Mouse (Mus musculus) lung, postnatal 10 days (tissue): ENCODE results near the gene Snrnp35.
A peak's percentile ranks its signal among the peaks of the same experiment; 100 is the strongest.

ENCODE experiments used
- DNase-seq: peaks from one replicate; pipeline ENCODE4 v3.0.0; 2021

Gene Snrnp35

DNA sequence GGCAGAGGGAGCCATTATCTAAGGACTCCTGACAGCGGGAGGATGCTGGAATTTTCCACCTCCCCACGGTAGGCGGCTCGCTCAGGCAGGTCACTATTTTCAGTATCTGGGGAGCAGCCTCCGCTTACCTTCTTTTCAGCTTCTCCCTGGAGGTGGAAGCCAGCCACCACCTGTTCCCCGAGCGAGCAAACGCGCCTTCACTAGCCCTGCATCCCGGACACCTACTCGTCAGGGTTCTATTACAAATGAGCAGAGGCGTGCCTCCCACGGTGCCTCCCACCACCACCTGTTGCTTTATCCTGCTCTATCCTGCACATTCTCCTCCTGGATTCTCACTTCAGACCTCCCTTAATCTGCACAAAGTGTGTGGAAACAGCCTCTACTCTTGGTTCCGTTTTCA, 20.8 kb downstream of the Snrnp35 start:
- no peak for DNase-seq

DNA sequence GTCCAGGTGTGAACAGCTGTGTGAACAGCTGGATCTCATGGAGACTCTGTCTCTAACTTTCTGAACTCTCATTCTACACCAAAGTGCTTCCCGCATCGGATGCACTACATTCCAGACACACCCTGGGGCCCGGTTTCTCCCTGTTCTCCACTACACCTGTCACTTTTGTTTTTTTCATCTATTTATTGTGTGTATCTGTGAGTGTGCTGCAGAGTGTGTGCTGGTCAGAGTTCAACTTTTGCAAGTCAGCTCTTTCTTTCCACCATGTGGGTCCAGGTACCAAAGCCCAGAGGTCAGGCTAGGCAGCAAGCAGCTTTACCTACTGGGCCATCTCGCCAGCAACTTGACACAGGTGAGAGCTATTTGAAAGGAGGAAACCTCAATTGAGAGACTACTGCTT, 22.3 kb downstream of the Snrnp35 start:
- no peak for DNase-seq

DNA sequence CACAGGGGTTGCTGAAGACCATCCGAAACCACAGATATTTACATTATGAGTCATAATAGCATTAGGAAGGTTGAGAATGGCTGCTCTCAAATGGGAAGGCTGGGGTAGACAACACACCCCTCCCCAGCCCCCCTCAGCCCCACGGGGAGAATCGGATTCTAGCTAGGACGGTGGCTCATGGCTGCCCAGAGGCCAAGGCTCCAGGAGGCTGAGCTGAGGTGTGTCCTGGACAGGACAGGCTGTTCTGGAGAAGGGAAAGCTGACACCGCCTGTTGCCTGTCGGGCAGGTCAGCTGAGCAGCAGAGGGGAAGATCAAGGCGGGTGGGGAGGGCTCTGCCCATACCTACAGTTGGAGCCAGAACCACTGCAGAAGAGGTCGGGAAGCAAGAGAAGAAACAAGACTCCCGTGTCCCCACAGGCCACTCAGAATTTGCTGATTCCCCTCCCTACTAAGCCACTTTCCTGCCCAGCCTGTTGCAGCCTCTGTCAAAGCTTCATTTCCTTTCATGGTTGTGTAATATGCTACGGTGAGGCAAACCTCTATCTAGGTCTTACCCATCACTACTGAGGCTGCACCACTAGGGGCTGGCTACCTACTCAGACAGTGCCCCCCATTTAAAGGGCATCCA, 23.9 kb downstream of the Snrnp35 start:
- DNase-seq, result no peak

DNA sequence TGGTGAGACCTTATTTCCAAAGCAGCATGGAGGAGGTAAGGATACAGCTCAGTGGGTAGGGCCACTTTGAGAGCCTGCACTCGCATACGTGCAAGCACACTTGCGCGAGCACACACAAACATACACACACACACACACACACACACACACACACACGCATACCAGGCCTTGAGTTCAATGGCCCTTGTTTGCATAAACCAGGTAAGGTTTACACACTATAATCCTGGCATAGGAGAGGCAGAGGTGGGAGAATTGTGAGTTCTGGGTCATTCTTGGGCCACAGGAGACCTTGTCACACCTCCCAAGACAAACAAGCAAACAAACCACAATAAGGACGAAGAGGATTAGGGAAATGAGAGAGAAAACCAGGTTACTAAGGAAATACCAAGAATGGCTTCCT, 26.3 kb downstream of the Snrnp35 start:
- no peak for DNase-seq

DNA sequence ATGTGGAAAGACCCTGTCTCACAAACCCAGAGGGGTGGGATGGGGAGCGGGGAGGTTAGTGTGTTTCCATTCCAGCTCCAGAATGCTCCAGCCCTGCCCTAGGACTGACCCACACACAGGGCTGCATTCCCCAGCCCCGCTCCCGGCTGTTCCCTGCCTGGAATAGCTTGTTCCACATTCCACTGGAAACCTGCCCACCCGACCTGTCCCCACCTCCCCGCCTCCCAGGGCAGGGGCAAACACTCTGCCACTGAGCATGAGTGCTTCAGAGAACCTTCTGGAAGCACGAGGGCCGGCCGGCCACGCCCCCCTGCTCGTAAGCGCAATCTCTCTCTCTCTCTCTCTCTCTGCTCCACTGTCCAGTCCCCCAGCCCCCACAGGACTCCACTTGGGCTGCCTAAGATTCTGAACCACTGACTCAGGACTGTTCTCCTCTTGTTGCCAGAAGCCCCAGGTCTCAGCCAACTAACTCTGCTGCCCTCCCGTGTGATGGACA, 26.9 kb downstream of the Snrnp35 start:
- DNase-seq, result peak; percentile 89

DNA sequence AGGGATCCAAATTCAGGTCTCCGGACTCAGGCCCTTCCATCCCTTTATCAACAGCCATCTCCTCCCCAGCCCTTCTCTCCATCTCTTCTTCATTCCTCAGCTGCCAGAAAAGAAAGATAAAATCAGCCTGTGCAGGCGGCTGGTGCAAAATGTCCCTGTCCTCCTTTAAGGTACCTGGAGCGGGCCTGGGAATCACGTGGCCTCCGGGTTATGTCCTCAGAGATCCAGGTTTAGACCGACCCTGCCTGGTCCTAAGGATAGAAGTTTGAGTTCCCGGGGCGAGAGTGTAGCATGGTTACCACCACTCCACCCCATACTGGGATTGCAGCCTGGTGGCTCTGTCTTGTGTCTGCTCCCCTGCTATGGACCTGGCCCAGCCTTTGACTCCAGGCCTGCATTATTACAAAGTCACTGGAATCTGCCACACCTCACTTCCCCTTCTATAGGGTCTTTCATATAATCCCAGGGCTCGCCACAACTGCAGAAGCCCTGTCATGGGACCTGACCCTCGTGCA, 27.7 kb downstream of the Snrnp35 start:
- DNase-seq, result no peak

DNA sequence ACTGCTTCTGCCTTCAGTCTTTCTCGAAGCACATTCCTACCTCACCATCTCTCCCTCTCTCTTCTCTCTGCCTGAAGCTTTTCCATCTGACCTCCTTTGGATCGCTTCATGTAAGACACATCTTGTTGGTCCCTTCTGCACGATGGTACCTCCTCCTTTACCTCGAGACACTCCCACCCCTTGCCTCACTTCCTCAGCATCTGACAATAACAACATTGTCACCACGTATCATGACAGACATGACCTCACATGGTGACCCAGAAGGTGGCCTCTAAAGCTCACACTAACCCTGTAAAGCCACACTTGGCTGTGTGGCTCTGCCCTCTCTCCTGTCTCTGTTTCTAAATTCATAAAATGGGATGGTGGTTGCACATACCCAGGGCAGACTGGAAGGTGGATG, 32.9 kb downstream of the Snrnp35 start:
- no peak for DNase-seq

DNA sequence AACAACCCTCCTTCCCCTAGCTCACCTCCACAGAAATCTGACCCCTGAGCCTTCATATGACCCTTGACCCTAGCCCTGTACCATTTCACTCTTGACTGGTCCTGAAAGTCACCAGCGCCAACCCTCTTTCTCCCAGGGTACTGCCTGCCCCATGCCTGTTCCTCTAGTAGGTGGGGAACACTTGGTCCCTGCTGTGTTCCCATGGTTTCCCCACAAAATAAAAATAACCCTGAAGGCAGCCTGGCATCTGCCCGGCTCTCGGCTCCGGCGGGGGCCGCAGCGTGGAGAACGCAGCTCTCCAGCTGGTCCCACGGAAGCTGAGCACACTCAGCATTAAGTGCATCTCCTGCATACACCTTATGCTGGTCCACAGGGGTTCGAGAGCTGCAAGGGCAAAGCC, 35.7 kb downstream of the Snrnp35 start:
- DNase-seq, result no peak

DNA sequence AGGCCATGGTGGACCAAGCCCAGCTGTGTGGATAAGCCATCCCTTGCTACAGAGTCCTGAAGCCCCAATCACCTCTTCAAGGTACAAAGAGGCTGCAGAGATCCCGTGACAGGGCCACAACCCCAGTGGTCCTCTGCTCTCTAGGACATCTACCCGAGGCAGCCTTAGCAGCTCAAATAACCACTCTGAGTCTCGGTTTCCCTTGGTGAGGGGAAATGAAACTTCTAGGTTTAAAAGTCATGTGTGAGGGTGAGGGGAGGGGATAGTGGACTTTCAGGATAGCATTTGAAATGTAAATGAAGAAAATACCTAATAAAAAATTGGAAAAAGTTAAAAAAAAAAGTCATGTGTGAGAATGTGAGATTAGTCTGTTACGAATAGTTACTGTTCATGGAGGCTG, 38.7 kb downstream of the Snrnp35 start:
- no peak for DNase-seq

DNA sequence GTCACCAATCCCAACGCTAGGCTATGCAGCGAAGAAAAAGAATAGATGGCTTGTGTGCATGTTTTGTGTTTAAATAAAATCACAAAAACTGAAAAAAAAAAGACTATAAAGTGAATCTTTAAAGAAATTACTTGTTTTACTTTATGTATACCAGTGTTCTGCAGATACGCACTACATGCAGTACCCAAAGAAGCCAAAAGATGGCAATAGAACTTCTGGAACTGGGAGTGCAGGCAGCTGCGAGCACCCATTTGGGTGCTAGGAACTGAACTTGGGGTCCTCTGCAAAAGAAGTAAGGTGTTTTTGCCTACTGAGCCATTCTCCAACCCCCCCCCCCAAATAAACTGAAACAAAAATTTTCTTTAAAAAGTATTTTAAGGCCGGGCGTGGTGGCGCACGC, 40.1 kb downstream of the Snrnp35 start:
- no peak for DNase-seq

DNA sequence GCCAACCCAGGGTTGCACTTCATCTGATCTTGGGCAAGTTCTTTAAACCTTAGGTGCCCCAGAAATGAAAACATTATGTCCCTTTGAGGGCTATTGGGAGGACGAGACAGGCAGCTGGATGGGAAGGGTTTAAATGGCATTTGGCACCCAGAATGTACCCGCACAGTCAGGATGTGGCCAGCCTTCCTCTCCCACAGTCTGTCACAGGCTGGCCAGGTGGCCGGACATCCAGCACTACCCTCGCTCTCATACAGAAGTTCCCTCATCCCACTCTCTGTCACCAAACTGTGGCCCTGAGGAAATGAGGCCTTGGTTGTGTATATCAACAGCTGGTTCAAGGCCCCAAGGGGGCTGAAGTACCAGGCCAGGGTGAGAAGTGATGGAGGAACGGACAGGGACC, 42.0 kb downstream of the Snrnp35 start:
- no peak for DNase-seq

DNA sequence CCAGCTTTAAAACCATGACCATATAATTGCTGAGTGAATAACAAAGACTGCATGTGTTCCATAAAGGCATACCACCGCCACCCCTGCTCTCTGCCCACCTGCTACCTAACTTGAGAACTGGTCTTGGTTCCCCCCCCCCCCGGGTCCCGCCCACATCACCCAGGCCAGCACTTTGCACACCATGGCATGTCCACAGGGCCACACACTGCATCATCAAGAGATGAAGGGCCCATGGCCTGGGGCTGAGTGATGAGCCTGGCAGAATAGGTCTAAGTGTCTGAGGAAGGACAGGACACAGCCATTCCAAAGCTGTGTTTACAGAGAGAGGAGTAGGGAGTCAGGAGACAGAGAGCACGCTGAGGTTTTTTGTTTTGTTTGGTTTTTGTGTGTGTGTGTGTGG, 45.4 kb downstream of the Snrnp35 start:
- no peak for DNase-seq

DNA sequence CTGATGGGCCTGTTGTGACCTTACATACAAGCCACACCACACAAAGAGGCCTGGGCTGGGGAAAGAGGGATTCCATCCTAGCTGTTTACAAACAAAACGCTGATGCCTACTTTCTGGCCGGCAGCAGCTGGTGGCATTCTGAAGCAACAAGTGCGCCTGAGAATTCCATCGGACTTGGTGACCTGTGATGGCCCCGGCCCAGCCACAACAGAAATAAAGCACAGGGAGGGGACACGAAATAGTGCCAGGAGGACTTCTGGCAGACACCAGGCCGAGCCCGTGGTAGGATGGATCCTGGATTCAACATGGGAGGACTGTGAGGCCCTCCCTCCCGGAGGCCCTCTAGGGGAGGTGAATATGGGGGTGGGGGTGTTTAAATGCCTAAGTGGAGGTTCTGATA, 45.9 kb downstream of the Snrnp35 start:
- peak; percentile 65 for DNase-seq

DNA sequence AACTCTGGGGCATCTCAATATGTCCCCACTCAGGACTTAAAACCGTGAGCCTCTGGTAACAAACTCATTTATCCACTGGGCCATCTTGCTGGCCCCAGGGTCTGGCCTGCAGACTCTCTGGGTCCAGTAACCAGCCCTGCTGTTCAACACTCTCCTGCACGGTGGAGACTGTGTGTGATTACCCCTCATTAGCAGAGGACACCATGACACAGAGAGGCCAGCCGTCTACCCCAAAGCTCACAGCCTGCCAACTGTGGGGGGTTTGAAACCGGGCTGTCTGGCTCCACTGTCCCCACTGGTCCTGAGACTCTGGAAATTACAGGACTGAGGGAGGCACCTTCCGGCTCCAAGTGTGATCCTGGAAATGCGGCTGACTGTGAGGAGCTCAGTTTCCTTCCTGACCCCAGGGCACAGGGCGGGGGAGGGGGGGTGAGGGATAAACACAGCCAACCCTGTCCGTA, 46.3 kb downstream of the Snrnp35 start:
- DNase-seq, result peak; percentile 64

DNA sequence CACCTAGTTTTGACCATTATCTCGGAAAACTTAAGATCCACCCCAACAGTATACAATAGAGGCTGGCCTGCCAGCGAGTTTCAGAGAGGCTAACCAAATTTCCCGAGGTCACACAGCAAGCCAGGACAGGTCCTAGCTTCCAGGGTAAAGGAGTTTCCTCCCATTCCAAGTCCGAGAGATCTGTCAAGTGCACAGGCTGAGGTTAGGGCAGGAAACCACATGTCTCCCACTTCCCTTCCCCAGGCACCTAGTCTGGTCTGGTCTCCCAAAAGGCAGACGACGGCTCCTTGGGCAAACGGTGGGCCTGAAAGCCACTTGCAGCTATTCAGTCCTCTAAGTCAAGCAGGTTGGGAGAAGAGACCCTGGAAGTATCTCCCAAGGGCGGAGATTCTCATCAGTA, 46.8 kb downstream of the Snrnp35 start:
- DNase-seq, result no peak

DNA sequence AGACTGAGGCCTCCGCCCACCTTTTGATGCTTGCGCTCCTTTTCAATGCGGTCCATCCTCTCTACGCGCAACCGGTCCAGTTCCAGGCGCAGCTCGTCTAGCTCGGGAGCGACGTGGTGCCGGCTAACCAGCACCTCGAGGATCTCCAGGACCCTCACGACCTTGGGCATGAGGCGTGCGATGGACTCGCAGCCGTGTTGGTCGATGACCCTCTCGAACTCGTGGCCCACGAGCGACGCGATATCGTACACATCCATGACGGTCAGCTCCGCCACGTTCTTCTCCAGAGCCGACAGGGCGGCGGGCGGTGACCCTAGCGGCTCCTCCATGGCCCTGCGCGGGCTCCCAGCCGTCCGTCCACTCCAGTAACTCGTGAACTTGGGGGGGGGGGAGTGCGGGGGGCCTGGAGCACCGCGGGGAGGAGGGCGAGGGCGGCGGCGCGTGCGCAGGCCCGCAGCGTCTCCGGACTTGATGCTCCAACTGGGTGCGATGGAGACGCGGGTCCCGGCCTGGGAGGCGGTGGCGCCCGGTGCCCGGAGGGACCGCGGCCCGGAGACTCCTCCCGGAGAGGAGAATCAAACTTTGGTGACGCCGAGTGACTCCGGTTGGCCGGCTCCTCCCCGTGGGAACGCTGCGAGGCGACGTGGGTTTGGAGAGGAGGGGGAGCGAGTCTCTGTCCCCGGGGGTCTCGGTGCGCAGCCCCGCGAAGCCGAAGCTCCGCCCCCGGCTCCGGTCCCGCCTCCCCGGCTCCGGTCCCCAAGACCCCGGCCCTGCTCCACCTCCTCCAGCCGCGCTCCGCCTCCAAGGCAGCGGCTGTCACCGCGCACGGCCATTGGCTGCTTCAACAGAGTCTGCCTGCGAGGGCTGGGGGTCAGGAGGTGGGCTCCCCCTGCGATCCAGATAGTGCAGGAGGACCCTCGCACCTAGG, 48.0 kb downstream of the Snrnp35 start, which contains the start of gene Rilpl1:
Gene Rilpl1, minus strand, starts transcription at position 737 of the 928 bp plus-strand sequence.
- DNase-seq, result peak; percentile 92

DNA sequence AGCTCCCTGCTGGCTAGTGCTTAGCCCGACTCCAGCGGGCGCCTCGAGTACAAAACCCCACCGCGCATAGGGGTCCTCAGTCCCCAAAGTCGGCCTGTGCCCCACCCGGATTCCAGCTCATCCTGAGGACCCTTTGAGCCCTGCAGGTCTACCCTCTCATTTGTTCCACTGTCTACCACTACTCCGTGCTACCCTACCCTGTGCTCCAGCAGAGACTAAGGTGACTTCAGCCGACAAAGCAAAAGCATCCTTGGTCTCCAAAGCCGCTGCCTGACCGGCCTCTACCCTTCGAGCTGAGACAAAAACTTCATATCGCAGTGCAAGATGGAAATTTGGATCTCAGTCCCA, 48.6 kb downstream of the Snrnp35 start:
- DNase-seq, result no peak

DNA sequence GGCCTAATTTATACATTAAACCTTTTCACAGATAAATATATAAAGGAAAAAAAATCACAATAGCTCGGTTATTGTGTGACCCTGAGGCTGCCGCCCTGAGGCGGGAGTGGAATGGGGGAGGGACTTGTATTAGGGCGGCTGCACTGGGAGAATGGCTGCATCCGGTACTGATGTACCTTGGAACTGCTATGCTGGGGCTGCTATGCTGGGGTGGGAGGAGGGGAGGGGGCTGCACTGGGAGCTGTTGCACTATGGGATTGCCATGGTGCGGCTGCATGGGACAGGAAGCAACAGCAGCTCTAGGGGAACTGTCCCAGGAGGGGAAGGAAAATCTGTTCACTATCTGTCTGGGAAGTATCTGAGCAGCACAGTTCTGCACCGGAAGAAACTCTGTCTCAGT, 49.5 kb downstream of the Snrnp35 start:
- DNase-seq, result peak; percentile 52

DNA sequence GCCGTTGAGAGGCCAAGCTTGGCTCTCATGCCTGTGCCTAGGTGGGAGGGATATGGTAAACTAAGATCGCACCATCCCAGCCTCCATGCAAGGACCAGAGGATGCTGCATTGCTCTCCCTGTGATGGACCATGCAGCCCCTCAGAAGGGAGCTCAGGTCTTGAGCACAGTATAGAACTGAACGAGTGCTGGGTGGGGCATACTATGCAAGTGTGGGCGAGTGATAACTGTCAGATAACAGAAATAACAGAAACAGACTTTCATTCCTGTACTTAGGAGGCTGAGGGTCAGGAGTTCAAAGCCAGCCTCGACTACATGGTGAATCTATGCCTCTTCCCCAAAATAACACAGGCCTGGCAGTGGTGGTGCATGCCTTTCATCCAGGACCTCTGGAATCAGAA, 52.1 kb downstream of the Snrnp35 start:
- DNase-seq, result no peak

DNA sequence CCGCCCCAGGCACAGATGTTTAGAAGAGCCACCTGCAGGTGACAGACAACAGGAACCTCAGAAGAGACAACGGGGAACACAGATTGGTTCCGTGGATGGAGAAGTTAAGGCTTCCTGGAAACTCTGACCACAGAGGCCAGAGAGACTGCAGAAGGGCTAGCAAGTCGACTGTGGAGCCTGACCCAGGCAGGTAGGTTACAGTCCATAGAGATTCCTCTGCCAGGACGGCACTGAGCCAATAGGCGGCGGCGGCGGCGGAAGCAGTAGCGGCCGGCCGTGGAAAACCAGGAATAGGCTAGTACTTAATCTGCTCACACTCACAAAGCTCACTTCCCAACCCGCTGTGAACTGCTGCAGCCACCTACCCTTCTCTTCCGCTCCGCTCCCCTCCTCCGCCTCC, 53.8 kb downstream of the Snrnp35 start:
- peak; percentile 69 for DNase-seq

DNA sequence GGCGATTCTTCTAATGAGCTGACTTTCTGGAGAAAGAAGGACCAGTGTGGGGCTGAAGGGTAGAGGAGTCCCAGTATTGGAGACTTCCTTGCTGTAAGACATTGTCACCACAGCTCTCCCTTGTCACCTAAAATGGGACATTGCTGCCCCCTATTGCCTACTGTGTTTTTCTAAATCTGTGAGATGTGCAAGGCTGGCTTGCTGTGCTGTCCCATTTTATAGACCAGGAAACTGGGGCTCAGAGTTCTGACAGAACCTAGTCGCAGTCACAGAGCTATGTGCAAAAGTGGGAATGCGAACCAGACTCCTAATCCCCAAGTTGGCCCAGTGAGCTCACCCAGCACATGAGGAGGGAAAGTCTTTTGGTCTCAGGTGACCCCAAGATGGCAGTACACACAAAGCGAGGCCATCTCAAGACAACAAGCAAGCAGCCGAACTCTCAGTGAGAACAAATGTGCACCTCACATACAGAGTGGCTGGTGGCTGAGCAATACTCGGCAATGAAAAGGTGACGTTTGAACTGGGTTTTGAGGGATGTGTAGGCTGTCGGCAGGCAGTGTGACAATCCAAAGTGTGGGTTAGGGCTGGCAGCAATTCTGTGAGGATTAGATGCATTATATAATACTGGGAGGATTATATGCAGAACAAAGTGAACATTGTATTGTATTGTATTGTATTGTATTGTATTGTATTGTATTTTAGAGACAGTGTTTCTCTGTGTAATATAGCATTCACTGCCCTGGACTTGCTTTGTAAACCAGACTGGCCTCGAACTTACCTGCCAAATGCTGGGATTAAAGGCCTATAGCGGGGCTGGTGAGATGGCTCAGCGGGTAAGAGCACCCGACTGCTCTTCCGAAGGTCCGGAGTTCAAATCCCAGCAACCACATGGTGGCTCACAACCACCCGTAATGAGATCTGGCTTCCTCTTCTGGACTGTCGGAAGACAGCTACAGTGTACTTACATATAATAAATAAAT, 56.2 kb downstream of the Snrnp35 start:
- DNase-seq, result peak; percentile 86

DNA sequence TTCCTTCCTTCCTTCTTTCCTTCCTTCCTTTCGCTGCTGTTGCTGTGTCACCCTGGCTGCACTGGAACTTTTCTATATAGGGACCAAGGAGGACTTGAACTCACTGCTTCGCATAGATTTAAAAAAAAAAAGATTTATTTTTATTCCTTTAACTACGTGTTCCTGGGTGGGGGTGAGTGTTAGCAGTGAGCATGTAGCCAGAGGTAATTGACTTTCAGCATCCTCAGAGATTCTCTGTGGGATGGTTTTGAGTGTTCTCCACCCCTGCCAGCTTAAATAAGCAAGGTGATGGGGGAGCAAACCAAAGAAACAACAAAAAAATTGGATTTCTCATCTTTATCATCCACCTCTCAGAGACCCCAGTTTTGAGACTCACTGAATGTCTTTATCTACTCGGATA, 57.0 kb downstream of the Snrnp35 start:
- no peak for DNase-seq

DNA sequence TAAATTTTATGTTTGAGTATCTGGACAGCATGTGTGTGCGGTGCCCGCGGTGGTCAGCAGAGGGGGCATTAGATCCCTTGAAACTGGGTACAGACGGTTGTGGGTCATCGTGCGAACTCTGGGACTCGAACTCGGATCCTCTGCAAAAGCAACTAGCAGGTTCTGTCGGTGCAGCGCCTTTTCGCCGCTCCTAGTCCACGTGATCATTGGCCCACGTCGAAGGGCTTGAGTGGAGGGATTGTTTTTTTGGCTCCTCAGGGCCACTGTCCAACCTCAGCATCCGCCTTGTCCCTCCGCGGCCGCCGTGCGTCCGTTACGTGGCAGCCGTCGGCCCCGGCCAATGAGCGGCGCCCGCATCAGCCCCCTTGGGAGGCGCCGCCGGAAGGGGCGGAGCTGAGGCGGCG, 57.5 kb downstream of the Snrnp35 start, which contains the start of gene Tmed2:
Gene Tmed2, plus strand, starts transcription at position 313 of the 404 bp plus-strand sequence.
- peak; percentile 97 for DNase-seq
